Comparison of ENCODE assay signal across 1 mouse cellular context in genomic region chr2:180684031-180684430, GRCm38 (mm10).
TF ChIP-seq lines count a peak whose summit lies in the region.

No protein-coding gene starts in this region.

TF ChIP-seq in MEL, 35 proteins besides CTCF, POLR2A, EP300 and RAD21 (continued from another document):
- TF ChIP-seq MAFK (IDR thresholded peaks at IDR 0.05; ENCODE audit: borderline replicate concordance, low read depth, low read length) (no peak), MXI1 (IDR thresholded peaks at IDR 0.05; ENCODE audit: low read depth, low read length) (no peak), ETS1 (IDR thresholded peaks at IDR 0.05; ENCODE audit: low read depth, low read length) (peak; percentile 86), NELFE (IDR thresholded peaks at IDR 0.05; ENCODE audit: low read depth, low read length) (no peak), E2F4 (IDR thresholded peaks at IDR 0.05; ENCODE audit: borderline replicate concordance, low read depth, low read length) (no peak), POLR2AphosphoS2 (IDR thresholded peaks at IDR 0.05; ENCODE audit: low read length) (no peak), TBP (IDR thresholded peaks at IDR 0.05; ENCODE audit: low read depth, low read length) (no peak), ZMIZ1 (IDR thresholded peaks at IDR 0.05; ENCODE audit: low read depth, low read length) (no peak), MAZ (IDR thresholded peaks at IDR 0.05; ENCODE audit: low read depth, low read length) (no peak), ELF1 (IDR thresholded peaks at IDR 0.05; ENCODE audit: low read depth, low read length) (no peak), USF1 (IDR thresholded peaks at IDR 0.05; ENCODE audit: low read depth, low read length) (peak; percentile 56; the same call in 1 of the 2 replicates), HCFC1 (IDR thresholded peaks at IDR 0.05; ENCODE audit: low read depth, low read length) (0 out of 2 replicates have a peak, but pooled peaks have one; percentile 20), MAX (IDR thresholded peaks at IDR 0.05; ENCODE audit: low read length) (no peak)
